Mouse (Mus musculus) right cerebral cortex, postnatal 14 days (tissue): ENCODE measurements around the gene Nr1h3.
"Not testable (repeated sequence)": the region's sequence is repeated elsewhere in the genome, so short reads cannot be mapped to it uniquely, and the experiment has no call there.

ENCODE experiments used
- DNase-seq: peaks from one replicate; pipeline ENCODE4 v3.0.0; 2022

Gene Nr1h3

DNA sequence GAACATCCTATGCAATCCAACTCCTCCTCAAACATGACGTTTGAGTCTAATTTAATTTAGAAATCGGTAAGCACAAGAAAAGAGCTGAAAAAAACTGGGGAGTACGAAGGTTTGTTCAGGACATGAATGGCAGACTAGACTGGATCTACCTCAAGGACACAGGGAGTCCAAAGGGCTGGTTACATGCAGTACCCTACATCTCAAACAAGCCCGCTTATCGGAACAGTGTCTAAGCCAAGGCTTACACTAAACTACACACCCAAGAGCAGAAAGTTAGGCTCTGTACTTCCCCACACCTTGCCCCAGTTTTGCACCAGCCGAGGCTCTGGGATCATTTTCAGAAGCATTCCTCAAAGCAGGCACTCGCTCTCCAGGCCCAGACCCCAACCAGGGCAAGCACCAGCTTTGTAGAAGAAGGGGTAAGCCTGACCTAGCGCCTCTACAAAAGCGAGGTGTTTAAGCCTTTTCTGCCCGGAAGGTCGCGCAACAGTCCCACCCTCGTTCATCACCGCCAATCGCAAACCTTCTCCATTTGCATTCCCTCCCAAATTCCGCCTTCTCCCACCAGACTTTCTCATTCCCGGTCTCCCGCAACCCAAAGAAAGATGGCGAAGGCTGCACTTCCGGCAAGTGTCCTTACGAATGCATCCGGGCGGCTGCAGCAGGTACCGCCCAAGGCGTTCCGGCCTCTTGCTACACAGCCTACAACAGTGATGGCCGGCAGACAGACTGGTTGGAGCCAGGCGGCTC is at the start of gene Nr1h3, which contains the start of gene Acp2:
Gene Nr1h3 (minus strand): TSS at position 613 of the 750 bp plus-strand sequence.
Gene Acp2 (plus strand): TSS at position 664 of the 750 bp plus-strand sequence.
- DNase-seq, result peak; percentile 87

DNA sequence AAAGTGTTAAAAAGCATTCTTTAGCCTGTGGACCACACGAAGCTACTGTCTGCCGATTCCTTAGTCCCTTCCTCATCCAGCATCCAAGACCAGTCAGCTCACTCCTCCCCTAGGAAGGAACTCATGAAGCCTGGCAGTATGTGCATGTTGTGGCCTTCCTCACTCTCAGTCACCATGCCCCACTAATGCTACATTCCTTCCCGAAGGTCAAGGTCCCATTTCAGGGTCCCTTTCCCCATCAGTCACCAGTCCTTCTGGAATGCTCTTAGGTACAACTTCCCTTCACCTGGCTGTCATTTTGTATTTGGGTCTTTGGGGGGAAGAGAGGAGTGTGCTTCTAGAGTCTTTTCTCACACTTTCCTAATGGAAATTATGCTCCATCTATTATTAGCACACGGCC is 49.4 kb upstream of the Nr1h3 start:
- DNase-seq, result no peak

DNA sequence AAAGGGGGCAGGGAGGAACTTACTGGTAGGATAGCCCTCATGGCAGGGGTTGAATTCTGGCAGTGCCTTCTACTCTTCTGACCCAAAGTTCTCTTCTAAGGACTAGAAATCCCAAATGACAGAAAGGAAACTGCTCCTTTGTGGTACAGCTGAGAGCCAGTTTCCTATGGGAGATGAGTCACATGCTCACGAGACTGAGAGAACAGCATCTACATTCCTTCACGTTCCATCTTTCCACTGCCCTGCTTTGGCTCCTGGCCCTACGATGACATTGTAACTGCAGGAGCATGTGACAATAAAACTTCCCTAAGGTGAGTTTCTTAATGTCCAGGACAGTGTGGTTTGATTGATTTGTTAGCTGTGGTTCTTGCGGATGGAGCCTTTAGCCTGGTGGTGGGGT is 45.7 kb upstream of the Nr1h3 start:
- no peak for DNase-seq

DNA sequence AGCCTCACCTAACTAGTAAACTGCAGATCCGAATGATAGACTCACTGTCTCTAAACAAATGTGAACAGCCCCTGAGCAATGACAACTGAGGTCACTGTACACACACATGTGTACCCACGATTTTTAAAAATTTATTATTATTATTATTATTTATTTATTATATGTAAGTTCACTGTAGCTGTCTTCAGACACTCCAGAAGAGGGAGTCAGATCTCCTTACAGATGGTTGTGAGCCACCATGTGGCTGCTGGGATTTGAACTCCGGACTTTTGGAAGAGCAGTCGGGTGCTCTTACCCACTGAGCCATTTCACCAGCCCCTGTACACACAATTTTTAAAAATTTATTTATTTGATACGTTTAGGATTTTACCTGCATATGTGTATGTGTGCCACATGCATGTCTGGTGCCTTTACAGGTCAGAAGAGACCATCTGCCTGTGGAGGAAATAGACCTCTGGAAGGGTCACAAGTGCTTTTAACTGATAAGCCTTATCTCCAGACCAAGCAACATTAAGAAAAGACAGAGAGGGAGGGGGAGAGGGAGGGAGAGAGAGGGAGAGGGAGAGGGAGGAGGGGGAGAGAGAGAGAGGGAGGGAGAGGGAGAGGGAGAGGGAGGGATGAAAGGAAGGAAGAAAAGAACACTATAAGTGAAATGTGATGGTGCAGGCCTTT is 42.1 kb upstream of the Nr1h3 start:
- DNase-seq, result no peak

DNA sequence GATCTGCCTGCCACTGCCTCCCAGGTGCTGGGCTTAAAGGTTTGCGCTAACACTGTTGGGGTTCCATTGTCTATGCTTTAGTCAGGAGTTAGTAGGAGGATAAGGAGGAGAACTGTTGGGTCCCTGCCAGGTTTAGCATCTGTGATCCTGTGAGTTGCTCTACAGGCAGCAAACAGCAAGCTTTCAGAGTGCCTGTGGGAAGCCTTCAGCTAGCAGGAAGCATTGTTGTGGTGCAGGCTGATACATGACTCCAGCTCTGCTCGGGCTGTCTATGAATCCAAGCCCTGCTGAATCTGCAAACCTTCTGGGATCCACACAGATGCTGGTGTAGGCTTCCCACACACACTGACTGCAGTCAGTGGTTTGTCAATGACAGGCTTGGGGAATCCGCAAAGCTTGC is 40.8 kb upstream of the Nr1h3 start:
- peak; percentile 51 for DNase-seq

DNA sequence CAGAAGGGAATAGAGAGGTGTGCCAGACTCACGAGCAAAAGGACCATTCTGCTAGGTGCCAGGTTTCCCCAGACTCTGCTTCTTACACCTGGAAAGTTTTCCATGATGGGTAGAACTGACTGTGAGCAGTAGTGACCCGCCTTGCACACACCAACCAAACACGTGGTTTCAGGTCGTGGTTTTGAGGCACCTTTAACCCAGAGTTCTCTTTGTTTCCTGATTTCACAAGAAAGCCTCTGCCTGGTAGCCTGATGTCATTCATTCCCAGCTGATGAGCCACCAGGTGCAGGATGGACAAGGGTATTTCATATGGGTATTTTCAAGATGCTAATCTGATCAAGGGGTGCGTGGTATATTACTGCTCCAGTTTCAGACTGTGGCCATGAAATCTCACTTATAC is 39.9 kb upstream of the Nr1h3 start:
- no peak for DNase-seq

DNA sequence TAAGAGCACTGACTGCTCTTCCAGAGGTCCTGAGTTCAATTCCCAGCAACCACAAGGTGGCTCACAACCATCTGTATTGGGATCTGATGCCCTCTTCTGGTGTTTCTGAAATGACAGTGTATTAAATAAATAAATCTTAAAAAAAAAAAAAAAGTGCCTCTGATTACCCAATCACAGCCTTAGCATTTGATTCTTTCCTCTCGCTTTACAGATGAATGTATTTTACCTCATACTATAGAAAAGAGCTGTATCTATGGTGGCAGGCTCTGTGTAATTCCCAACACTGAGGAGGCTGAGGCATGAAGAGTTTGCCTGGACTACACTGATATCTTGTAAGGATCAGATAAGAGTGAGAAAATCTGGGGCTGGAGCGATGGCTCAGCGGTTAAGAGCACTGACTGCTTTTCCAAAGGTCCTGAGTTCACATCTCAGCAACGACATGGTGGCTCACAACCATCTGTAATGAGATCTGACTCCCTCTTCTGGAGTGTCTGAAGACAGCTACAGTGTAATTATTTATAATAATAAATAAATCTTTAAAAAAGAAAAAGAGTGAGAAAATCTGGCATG is 35.0 kb upstream of the Nr1h3 start:
- not testable (repeated sequence) for DNase-seq

DNA sequence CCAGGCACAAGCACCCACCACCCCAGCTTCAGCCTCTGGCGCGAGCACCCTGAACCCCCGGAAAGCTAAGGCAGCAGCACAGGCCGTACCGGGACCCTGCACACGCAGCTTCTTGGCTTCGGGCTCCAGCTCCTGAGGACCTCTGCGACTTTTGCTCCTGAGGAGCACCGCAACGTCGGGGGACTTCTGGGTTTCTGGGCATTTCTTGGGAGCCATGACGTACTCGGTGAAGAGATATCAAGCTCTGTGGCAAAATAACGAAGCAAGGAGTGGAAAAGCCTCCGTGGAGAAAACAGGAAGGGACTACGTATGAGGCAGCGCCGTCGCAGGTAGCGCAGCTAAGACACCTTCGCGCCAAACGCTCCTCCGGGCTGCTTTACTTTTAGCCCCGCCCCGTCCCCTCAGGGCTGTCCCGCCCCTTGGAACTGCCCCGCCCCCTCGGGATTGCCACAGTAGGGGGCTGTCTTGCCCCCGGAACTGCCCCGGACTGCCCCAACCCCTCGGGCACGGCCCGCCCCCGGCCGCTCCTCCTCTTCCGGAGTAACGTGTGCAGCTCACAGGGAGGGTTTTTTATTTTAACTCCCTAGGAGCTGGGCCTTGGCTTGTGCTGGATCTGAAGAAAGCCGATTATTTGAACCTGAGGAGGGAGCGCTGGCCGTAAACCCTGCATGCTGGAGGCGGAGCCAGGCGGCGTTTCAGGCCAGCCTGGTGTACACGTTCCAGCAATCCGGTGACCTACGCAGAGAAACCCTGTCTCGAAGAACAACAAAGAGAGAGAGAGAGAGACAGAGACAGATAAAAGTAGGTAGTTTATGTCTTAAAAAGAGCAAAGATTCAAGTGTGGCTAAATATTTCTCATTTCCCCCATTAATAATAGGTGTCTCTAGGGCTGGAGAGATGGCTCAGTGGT is 34.2 kb upstream of the Nr1h3 start, which contains the start of gene Ddb2:
Gene Ddb2 (minus strand): TSS at position 382 of the 910 bp plus-strand sequence.
- DNase-seq, result peak; percentile 93

DNA sequence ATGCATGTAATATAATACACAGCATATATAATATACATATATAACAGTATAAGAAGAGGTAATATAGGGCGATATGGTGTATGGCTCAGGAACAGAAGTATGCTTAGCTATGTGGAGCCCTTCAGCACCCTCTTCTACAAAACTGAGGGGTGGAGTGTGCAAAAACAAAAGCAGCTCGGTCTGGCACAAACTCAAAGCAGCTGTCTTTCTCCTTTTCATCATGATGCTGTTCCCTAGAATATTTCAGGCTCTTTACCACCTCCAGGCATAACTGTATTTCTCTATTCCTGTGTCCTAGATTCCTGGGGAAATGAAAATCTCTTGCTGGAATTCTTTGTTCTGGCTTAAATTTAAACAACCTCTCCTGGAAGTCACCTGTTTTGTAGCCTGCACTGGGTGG is 27.1 kb upstream of the Nr1h3 start:
- no peak for DNase-seq

DNA sequence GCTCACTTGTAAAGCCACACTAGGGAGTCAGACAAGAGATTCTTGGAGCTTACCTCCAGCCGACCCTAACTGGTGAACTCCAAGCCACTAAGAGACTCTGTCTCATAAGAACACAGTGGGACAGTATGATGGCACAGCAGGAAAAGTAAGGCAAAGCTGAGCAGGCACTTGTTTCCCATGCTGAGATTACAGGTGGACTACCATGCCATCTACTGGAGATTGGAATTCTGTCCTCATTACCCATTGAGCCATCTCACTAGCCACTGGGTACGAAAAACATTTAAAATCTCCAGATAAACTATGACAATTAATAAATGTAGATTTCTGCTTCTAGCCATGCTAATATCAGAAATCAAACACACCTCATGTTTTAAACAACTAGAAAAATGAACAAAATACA is 21.0 kb upstream of the Nr1h3 start:
- no peak for DNase-seq

DNA sequence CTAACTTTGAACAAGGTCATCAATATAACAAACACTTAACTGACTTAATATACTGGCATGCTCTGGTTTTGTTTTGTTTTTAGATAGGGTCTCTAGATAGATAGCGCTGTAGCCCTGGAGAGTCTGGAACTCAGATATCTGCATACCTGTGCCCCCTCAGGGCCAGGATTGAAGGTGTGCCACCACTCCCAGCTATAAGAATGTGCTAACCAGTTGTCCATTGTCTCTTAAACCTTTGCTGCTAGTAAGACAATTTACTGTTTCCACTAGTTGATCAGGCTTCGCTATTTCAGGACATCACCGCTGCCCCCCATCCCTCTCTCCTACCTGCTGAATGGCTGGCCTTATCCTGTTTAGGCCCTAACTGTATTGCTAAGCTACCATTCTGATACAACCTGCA is 17.9 kb upstream of the Nr1h3 start:
- no peak for DNase-seq

DNA sequence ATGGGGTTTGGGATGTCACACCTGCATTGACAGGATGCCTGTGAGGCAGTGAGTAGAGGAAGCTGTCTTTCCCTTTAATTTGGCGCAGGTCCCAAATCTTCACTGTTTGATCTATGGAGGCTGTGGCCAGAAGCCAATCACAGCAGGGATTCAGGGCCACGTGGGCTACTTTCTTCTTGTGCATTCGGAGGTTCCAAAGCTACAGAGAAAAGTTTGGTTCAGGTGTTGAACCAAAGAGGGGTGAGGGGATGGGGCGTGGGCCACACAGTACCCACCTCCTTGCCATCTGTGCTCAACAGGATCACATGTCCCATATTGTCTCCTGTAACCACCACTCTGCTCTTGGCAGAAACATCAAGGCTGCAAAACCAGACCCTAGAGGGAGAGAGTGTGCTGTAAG is 14.4 kb upstream of the Nr1h3 start:
- DNase-seq, result no peak

DNA sequence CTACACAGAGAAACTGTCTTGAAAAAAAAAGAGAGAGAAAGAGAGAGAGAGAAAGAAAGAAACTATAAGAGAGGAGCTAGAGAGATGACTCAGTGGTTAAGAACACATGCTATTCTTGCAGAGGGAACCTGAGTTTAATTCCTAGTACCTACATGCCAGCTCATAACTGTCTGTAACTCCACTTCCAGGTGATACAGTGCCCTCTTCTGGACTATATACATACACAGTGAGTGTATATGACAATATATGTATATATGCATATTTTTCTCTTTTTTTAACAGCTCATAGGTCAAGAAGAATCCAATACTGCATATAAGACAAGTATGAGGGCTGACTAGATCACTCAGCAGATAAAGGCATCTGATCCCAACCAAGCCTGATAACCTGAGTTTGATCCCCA is 10.7 kb upstream of the Nr1h3 start:
- DNase-seq, result no peak

DNA sequence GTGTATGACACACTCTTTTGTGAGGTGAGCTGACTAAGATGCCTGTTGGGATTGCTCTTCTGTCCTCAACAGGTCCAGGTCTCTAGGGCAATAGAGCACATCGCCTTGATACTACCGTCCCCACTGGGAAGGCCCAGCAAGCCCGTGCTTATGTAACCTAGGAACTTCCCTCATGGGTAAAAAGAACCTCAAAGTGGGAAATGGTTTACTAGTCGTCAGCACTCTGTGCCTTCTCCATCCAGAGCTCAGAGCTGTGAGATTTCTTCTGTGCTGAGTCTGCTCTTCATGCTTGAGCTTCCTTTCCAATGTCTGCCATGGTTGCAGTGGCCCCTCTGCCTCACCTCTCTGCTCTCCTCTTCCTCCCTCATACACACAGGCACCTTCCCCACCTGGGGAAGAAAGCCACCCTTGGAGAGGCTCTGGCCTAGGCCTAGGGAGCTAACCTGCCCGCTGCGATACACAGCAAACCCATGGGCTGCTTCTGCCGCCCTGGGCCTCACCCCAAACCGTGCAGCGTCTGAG is 3.7 kb upstream of the Nr1h3 start:
- DNase-seq, result no peak

DNA sequence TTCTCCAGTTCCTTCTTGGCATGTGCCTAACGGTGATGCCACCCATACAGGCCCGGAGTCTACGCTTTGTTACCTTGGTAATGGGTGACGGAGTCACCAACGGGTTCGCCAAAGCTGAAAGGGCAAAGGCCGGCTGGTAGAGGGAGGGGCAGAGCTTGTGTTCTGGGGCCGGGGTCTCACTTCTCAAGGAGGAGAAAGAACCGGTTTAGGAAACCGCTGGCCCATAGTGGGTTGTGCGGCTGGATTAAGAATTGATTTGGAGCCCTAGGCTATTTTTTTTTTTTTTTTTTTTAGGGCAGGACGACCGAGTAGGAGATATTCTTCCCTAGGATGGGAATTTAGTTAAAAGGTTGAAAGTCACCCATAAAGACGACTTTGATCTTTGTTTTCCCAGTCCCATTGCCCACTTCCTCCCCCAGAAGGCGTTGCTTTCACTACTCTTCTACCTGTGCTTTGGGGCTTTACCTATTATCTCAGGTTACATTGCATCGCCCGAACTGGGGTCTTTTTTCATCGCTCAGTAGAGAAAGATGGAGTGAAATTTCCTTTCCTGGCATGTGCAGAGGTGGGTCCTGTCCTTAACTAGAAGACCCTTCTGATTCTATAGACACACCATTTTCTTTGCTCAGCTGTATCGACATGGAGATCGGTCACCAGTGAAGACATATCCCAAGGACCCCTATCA is 480 bp upstream of the Nr1h3 start:
- DNase-seq, result no peak

DNA sequence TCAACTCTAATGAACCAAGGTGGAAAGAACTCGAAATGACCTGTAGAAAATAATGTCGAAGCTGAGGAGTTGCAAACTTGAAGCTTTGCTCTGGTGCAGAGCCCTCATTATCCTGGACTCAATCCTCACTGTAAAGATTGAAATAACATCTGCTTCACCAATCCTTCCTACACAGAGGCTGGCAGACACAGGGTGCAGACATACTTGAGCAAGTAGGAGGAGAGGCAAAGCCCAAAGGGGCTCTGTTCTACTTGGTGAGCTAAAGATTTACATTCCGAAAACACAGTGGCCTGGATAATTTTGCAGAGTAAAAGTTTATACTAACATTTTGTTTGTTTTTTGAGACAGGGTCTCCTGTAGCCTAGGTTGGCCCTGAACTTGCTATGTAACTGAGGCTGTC is 3.7 kb downstream of the Nr1h3 start:
- DNase-seq, result no peak

DNA sequence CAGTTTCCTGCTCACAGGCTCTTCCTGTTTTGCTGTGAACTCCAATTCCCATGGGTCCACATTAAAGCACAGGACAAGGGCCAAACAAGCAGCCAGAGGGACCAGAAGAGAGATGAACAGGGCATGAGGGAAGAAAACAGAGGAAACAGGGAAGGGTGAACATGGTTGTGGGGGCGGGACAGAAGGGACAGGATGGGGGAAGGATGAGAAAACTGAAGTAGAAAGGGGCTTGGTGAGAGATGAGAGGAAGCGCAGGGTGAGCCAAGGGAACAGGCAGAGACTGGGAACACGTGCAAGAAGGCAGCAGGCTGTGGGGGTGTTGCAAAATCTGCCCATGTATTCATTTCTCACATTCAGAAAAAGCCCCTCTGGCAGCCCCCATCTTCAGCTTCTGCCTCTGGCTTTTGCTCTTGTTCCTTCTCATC is 6.0 kb downstream of the Nr1h3 start:
- DNase-seq, result peak; percentile 51

DNA sequence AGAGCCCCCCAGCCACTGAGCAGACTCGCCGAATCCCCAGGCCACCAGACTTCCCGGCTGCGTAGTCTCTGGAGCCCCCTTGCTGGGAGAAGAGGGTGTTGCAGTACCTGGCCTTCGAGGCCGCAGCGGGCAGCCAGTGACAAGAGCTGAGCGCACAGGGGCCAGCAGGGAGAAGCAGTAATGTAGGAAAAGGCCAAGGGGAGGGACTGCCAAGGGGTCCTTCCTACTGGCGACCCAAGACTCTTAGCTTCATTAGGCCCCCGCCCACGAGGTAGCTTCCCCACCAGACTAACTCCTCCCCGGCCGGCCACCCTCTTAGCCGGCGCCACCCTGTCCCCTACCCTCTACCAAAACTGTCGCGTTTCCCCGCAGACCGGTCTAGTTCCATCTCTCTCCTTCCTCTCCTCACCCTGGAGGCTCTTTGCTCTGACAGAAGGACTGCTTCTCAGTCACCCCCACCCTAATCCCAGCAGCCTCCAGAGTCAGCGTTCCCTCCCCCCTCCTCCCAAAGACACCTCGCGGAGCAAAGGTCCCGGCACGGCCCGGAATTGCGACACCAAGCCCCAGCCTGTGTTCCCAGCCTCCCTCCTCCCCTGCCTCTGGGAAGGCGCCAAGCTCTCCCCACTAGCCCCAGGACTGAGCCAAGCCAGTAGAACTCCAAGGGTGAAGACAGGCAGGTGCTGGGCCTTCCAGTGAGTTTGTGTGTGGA is 7.9 kb downstream of the Nr1h3 start:
- peak; percentile 46 for DNase-seq

DNA sequence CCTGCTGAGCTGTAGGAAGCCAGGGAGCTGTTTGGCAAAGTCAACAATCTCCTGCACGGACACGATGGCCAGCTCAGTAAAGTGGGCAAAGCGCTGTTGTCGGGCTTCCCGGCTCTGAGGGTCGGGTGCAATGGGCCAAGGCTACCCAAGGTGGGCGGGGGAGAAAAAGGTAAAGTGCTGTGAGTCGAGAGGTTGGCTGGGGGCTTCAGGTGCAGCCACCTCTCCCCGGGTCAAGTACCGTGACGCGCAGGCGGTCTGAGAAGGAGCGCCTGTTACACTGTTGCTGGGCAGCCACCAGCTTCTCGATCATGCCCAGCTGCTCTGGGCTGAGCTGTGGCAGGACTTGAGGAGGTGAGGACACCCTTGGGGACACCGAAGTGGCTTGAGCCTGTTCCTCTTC is 12.1 kb downstream of the Nr1h3 start:
- no peak for DNase-seq

DNA sequence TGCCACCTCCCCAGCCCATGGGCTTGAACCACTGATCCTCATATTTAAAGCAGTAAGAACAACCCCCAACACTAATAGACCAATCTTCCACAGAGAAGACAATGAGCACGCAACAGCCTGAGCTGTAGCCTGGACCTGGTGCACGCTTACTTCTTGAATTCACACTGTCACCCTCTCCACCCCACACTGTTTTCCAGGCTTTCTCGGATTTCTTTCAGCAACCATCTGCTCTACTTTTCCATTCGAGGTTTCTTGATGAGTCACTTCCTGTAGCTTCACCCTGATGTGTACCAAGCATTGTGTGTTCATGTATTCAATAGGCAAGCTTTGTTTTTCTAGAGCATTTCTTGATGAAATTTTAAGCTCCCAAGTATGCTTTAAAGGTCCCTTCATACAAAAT is 15.2 kb downstream of the Nr1h3 start:
- no peak for DNase-seq

DNA sequence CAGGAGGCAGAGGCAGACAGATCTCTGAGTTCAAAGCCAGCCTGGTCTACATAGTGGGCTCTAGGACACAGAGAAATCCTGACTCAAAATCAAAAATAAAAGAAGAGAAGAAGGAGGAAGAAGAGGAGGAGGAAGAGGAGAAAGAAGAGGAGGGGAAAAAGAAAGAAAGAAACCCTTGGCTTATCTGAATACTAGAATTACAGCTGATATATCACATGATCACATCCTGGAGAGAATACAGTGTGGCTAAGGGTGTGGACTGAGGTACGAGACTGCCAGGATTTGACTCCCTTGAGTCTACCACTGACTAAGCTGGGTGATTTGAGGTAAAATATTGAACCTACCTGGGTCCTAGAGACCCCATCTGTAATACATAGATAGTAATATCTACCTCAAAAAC is 16.4 kb downstream of the Nr1h3 start:
- no peak for DNase-seq
